Mouse (Mus musculus) layer of hippocampus, adult 9-11 months (tissue): Measurements from ENCODE around the gene Mcu.
A peak's percentile ranks its signal among the peaks of the same experiment; 100 is the strongest.

Experiments
- DNase-seq: peaks from one replicate; pipeline ENCODE4 v3.0.0; 2022

The Mcu gene

DNA sequence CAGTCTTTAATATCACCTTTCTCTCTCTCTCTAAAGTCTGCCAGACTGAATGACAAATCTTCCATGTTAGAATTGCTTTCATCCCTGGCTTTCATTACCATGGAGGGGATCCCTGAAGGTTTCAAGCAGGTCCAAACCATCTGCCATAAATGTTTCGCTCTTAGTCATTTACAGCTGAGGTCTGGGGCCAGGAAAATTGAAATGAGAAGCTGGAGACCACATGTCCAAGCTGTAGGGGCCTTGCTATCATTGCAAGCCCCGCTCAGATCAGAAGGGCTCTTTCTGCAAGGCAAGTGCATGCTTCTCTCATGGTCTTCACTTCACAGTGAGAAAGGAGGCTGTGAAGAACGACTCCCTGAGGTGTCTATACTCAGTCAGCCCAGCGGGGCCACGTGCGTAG, 132.2 kb downstream of the Mcu start:
- DNase-seq = no peak

DNA sequence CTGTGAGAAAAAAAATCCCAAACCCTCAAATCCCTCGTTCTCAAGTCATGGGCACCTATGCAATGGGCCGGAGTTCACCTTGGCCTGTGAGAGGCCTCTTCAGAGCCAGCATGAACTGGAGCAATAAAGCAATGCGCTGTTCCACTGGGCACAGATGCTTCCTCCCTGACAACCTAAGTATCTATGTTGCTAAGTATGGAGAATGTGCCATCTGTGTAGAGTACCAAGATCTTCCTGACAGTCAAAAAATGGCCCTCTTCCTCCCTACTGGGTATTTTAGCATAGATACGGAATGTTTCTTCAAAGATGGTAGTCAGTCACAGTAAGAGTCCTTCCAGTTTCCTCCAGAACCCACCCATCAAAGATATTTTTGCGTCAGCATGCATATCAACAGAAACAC, 135.1 kb downstream of the Mcu start:
- DNase-seq = no peak

DNA sequence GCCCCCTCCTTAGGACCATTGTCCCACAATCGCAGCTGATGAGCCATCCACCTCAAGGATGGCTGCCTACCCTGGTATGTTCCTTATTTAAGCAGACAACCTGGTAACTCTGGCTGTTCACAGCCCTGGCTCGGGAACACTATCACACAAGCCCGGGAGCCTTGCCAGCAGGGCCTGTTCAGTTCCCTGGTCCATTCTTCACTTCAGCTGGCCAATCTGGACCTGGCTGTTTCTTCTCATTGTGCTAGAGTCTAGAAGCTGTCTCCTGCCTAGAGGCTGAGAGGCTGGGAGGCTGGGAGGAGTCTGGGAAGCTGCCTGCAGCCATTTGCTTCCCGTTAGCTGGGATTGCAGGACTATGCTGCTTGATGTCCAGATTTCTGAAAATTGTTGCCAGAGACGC, 146.0 kb downstream of the Mcu start:
- peak; percentile 42 for DNase-seq

DNA sequence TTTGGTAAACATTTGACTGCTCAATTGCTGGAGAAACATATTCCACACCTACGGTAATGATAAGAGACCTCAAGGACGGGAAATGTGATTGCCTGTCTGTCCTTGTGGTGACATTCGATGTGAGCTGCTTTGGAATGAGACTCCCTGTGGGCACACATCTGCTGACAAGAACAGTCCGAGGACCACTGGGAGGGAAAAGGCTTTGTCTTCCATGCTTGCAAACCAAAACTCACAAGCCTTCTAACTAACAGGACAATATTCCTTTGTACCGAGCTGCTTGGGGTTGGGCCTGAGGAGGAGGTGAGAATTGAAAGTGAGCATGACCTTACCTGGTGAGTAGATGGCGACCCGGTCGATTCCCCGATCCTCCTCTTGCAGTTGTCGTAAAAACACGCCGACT, 149.2 kb downstream of the Mcu start:
- no peak for DNase-seq

DNA sequence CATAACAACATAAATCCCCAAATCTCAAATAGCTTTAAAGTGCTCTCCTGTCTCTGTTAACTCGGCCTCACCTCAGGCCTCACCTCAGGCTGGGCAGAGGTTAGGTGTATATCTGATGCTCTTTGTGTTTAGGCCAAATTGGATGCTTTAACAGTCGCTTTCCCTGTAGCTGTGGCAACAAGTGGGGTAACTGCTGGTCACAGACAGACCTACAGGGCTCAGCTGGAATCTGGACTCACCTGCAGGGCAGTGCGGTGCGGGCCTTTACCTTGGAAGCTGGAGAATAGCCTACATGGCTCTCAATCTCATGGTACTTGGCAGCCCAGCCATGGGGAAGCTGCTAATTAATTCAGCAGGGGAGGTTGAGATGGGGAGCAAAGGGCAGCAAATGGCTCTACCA, 149.9 kb downstream of the Mcu start:
- DNase-seq = no peak

DNA sequence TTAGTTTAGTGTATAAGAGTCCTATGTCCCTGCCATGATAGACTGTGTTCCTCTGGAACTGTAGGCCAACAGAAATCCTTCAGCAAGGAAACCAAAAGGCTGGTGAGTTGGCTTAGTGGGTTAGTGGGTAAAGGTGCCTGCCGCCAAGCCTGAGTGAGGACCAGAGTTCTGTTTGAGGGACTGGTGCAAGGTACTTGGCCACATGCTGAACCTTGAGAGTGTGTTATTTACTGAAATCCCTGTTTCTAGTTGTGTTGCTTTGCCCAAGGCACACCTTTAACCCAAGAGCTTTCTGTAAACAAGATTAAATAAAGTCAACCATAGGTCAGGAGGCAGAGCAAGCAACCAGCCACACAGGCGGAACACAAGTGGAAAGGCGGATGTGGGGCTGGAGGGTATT, 150.9 kb downstream of the Mcu start:
- DNase-seq = no peak

DNA sequence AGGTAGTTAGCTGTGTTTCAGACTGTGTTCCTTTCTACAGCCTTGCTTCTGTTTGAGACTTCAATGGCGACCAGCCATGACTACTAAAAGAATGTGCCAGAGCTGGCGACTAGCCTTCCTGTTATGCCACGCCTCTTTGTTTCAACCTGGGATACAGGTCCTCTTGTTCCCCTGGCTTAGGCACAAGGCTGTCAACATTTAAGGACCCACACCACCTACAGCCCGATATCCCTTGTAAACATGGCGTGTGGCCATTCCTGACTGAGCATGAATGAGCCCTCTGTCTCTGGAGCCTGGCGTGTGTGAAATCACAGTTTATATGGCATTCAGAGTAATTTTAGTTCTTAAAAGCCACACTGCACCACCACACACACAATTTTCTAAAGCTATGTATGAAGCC, 154.2 kb downstream of the Mcu start:
- DNase-seq = no peak

DNA sequence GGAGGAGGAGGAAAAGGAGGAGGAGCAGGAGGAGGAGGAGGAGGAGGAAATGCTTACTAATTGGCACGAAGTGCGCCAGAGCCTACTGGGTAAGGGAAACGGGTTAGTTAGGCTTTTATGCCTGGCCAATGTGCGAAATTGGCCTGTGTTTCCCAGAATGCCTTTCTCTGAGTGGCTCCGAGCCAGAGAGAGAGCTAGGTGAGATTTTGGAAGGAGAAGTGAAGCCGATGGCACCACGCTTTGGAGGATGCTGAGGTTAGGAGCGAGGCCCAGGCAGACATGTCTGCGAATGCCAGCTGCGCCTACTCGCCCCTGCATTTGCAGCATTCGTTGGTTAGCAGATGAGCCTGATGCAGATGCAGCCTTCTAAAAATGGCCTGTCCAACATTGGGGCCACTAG, 156.7 kb downstream of the Mcu start:
- peak; percentile 28 for DNase-seq

DNA sequence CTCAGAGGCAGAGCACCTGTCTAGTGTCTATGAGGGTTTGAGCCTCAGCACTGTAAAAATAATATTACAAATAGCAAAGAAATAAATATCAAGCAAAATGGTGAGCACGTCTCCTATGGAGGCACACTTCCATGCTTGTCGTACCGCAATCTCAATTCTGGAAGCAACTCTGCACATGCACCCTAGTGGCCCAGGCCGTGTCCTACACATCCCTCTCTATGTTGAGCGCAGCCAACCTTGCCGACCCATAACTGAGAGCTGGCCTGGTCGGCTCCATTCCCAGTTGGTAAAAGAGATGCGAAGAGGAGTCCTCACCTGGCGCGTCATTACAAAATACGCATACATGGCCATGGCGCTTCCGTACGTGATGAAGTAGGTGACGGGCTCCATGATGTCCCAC, 161.9 kb downstream of the Mcu start:
- DNase-seq = no peak

DNA sequence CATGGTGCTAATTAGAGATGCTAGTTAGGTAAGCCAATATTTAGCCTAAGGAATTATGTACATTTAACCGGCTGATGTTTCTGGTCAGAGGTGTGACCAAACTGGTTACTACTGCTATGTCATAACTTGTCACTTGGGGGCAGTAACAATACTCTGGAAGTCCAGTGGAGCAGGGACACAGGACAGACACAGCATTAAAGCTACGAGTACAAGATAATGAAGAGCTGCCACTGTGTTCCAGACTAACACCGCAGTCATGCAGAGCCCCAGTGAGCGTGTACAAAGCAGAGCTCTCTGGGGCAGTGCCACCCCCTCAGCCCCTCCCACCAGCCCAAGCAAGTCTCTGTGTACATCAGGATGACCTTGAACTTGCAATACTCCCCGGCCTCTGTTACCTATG, 164.7 kb downstream of the Mcu start:
- no peak for DNase-seq

DNA sequence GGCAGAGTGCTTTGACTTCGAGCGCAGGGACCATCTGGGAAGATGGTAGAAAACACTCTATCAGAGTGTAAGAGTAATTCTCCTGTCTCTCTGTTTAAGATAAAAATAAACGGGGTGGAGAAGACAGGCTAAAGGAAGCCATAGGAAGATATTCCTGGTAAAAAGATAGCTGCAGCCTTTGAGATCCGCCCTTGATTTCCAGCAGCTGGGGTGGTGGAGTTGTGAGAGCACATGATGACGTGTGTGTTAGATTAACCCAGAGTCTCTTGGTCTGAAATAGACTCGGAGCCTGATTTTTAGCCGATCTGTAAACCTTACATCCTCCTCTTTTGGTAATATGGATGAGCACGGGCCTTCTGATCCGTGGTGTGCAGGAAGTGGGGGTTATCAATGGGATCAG, 168.9 kb downstream of the Mcu start:
- DNase-seq = no peak

DNA sequence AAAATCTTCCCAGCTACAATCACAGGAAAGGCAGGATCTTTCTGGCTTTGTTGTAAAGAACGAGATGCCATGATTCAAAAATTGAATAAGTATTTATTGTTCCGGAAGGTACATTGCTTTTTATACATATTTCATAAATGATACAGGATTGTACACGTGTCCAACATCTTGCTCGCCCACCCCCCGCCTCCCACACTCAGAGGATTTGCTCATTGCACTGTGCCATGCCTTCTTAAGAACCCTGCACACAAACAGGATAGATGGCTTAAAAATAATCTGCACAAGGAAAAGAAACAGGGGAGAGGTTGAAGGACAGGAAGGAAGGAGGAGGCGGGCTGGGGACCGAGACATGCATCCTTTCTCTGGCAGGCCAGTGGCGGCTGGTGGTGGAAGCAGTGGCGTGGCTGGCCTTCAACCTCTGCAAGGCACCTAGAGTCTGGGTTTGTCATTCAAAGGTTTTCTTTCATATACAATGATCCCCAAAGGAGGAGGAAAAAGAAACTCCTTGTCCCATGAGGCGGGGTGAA, 169.5 kb downstream of the Mcu start:
- no peak for DNase-seq

DNA sequence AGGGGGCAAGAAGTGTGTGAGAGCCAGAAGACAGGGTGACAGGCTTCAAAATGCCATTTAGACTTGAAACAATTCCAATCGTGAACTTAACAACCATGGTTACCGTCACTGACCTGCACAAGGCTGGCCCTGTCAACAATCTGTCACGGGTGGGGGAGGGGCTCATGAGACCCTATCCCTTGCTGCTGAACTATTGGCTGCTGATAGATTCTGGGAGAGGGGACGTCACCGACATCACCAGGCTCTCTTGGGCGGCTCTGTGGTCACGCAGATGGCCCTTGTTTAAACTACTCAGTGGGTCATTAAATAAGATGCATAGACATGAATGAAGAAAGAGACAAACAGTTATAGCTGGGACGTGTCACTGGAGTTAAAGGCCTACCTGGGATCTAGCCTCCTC, 171.9 kb downstream of the Mcu start:
- no peak for DNase-seq

DNA sequence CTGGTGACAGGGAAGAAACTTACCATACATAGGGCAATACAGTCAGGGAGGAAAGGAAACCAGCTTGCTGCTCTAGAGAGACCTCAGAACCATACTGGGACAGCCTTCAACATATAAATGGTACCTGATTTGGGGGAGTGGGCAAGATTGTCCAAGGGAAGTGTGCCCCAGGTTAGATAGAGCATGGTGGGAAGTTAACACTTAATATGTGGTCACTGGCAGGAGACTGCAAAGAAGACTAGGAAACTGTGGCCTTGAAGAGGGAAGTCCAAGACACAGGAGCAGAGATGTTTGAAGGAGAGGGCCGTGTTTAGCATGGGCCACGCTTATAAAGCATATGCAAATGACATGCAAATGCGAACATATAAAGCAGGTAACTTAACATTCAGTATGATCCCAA, 172.4 kb downstream of the Mcu start:
- DNase-seq = no peak

DNA sequence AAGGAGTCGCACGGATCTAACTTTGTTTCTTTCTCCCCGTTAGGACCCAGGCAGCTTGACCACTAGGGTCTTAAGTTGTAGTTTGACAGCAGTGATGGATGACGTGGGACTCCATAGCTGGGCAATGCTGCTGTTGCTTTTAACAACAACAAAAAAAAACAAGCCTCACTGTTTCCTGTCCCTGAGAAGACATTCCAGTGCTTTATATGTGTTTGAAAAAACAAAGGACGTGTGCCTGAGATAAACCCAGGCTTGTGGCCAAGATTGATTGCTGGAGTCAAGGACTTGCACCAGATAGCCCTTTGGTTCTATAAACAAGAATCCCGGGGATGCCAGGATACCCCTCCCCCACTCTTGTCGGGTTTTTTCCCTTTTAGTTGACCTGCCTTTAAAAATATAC, 173.3 kb downstream of the Mcu start:
- no peak for DNase-seq

DNA sequence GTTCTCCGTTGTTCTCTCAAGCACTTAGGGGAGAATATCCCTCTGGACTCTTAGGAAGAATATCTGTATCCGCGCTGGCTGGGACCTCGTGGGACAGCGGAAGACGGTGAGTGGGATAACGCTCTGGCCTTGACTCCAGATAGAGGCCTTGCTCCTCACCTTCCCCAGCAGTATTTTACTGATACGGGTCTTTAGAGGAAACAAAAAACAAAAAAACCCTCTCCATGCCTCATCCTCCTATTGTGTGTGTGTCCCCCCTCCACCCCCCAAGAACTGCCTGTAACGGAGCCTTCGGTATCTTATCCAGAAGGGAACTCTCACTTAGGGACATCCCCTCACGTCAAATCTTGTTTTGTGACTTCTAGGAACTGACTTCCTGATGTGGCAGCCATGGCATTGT, 174.8 kb downstream of the Mcu start, which contains the start of gene Oit3:
Gene Oit3 (minus strand): TSS at position 44 of the 400 bp plus-strand sequence.
- DNase-seq = no peak

DNA sequence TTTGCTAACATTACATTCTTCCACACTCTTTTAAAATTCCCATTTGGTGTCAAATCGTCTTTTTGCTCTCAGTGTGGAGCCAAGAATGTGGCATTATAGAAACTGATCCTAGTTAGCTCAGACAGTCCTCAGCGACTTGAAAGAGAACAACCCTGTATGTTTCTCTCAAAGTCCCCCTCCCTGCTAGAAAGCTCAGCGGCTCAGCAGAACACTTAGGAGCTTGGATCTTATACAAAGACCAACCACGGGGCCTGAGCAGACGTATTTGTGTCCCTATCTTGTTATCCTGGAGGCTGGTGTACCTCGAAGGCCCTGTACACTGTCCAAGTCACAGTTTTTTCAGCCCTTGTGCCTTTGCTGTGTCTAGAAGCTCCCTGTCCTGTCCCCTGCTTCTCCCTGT, 176.3 kb downstream of the Mcu start:
- DNase-seq = no peak

DNA sequence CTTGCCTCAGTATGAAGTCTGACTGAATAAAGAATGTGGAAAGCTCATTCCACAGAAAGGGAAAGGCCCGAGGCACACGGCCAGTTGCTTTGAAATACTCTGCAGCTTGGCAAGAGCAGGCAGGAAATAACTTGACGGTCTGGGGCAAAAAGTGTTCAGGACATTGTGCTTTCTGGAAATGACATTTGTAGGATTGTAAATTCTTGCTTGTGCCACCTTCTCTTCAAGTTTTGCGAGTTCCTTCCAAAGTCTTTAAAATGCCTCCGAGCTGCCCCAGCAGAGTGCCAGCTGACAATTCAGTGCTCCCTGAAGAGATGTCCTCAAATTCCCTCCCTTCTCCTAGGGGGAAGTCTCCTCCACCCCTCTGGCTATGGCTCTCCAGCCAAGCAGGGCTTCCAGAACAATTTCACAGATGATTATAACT, 177.0 kb downstream of the Mcu start:
- no peak for DNase-seq

DNA sequence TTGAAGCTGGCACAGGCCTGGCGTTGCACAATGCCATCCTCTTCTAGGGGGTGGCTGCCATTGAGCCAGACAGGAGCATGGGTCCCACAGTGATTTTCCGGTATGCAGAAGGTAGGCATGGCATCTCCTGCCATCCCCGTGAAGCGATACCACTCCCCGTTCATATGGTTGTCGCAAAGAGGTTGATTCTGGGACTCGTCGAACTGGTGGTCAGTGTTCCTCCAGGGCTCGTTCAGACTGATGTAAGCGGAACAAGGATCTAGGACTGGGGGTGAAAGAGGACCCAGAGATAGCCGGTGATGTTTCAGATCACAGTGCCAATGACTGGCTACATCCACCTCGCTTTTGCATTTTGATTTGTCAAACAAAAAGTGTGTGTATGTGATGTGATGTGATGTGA, 177.8 kb downstream of the Mcu start:
- no peak for DNase-seq

DNA sequence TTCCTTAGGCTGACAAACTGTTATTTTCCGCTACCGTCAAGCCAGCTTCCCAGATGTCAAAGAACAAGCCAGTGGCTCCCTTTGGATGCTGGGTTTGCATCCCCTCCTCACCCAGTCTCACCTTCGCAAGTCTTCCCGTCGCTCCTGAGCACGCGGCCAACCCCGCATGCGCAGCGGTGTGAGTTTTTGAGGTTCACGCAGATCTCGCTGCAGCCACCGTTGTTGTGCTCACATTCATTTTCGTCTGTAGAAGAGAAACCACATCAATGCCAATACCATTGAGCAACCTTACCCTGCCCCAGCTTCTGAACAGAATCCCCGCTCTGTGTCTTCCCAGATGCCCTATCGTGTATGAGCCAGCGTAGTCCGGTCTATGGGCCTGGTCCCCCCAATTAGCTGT, 180.7 kb downstream of the Mcu start:
- no peak for DNase-seq

DNA sequence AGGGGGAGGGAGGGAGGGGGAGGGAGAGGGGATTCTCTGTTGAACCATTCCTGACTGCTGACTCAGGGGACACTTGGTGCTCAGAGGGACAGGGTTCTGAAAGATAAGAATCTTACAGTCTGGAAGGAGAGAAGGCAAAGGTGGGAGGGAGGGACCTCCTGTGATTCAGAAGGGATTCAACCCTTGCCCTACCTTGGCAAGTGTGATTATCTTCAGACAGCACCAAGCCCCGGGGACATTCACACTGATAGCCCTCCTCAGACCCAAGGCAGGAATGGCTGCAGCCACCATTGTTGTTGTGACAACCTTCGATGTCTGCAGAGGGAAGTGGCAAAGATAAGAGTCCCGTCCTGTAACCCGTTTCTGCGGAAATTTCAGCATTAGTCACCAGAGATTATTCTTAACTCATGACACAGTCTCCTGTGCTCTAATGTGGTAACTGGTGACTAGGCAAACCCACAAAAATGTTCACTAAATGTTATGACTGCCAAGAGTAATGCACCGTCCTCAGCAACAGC, 185.7 kb downstream of the Mcu start:
- no peak for DNase-seq

DNA sequence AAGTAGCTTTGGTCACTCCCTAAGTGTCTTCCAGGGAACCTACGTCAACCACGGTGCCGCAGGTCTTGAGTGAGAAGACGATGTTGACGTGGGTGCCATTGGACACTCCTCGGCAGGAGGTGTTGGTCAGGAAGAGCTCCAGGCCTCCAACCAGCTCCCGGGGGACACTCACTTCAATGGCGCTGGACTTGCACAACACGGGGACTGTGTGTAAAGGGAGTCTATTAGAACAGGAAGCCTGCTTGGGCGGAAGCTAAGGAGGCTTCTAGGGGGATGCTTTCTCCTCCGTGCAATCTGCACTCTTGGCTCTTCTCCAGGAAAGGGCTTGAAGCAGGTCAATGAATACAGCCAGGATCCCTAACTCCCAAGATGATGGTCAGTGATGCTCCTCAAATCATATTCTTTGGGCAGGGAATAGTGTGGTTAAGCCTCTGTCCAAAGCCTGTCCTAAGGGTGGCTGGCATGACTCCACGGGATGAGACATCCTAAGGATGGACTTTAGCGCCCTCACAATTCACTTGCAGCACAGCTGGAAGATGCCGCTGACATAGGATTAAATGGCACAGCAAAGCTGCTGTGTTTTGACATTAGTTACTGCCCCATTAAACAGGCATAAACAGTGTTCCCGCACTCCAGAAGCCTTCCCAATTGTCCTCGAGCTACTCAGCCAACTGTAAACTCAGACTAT, 186.9 kb downstream of the Mcu start:
- no peak for DNase-seq

DNA sequence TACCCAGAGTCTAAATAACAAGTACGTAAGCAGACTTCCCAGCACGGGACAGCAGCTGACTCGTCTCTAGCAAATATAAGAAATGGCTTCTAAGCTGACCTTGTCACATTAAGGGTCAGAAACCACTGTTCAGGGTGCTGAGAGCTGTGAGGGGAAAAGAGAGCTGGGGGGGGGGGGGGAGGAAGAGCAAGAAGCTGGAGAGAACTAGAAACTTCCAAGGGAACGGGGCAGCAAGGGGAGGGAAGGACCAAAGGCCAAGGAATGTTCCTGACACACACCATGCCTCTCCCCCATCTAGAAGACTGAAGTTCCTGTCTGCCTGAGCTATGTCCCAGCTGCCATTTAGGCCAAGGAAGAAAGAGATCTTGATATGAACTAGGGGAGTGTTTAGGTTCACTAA, 190.1 kb downstream of the Mcu start:
- no peak for DNase-seq

DNA sequence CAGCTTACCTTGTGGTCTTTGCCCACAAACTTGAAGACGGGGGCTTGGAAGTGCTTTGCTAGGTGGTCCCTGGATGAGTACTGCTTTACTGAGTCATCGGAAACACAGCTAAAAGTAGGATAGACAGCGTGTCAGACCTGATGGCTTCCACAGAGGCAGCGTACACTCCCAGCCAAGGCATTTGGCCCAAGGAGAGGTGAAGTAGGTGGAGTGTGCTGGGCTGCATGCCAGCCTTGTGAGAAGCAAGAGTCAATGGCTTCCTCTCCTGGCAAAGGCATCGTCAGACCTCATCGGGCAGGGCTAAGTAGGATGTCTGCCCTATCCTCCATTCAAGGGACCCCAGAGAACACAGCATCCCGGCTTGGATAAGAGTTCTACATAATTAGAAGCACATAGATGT, 191.1 kb downstream of the Mcu start:
- no peak for DNase-seq

DNA sequence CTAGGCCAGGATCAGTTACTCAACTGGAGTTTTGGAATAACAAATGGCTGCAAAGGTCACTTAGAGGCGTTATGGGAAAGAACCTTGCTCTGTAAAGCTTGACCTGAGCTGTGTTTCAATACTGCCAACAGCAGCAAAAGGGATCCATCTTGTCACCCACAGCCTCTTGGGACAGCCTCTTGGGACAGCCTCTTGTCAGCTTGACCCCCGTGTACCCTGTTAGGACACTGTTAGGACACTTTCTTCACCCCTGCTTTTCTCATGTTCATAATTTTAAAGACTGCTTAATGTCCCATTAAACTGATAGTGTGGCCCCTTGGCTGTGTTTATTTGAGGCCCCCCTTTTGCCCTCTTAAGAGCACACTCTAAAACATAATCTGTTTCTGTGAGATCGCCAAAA, 192.0 kb downstream of the Mcu start:
- DNase-seq = no peak
